Mouse (Mus musculus): ENCODE data around the gene Tpst1. TPM values are rescaled to one million over a fixed set of nuclear protein-coding genes. Genes with fewer than 3 reads are reported as not detected.

The Tpst1 gene
- total and polyA plus RNA-seq, 3 experiments = 31.7 to 32.3 TPM; not detected in 1

DNA sequence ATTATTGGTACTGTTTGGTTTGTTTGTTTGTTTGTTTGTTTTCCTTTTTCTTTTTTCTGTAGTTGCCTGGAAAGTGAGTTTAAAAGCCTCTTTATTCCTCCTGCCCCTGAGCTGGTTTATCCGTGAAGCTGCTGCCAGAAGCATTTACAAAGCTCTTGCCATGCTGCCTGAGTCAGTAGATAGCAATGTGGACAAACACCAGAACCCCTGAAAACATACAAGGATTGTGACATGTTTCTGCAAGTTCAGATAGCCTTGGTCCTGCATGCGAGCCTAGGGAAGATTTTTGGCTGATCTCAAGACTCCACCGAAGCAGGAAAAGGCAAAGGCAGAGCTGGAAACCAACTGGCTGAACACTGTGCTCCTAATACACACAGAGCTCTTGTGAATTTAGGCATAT lies 36.2 kb downstream of the Tpst1 start:
- Histone ChIP-seq H3K9me3 (replicated peaks; ENCODE audit: insufficient read depth, low read length) (no peaks in the 10 kb centered on the region), H3K9ac (ENCODE audit: control insufficient read depth, low read depth, low read length, poor library complexity, severe bottlenecking) (no peak overlapping the region), H3K27me3 (ENCODE audit: control insufficient read depth in 1 of 2, insufficient read depth in 2 of 2, low read length in 2 of 2) (no peaks in the 10 kb centered on the region), H3K4me3 (ENCODE audit: control insufficient read depth in 1 of 2, insufficient read depth in 1 of 2, low read depth in 2 of 2, low read length in 2 of 2) (no peak overlapping the region), H3K79me2 (ENCODE audit: control insufficient read depth, insufficient read depth, low read length, poor library complexity) (no peaks in the 10 kb centered on the region), H3K36me3 (ENCODE audit: control insufficient read depth in 1 of 2, insufficient read depth in 2 of 2, low read length in 2 of 2) (no peaks in the 10 kb centered on the region), H3K27ac (ENCODE audit: control insufficient read depth, low read depth, low read length) (no peak overlapping the region), H3K4me1 (ENCODE audit: control insufficient read depth in 1 of 2, insufficient read depth in 2 of 2, low read length in 2 of 2) (peaks cover 0 to 3% of the 10 kb centered on the region in 2 experiments; a peak in 1 of 4 replicates)
- TF ChIP-seq TCF12 (IDR thresholded peaks at IDR 0.05; ENCODE audit: low read depth, low read length) = no peak
- TF ChIP-seq RAD21 (IDR thresholded peaks at IDR 0.05; ENCODE audit: low read depth, low read length) = no peak
- no peak for TF ChIP-seq UBTF (IDR thresholded peaks at IDR 0.05; ENCODE audit: borderline replicate concordance, insufficient read depth, low read depth, low read length)
- no peak for TF ChIP-seq KAT2A (conservative IDR thresholded peaks at IDR 0.05; ENCODE audit: low read depth, low read length)
- TF ChIP-seq ZNF384 (IDR thresholded peaks at IDR 0.05; ENCODE audit: low read depth, low read length) = no peak
- DNase-seq (ENCODE audit: low read depth, low spot score) = no peak

- H3K9ac ChIP-seq (ENCODE audit: control insufficient read depth, low read depth, low read length, poor library complexity, severe bottlenecking) = no peak overlapping the region
- H3K36me3 ChIP-seq (ENCODE audit: control insufficient read depth in 1 of 2, insufficient read depth in 2 of 2, low read length in 2 of 2) = no peaks in the 10 kb centered on the region
These were observed 37.7 kb downstream of the Tpst1 start for GRCm38 (mm10) chr5:130110632-130111464.

GRCm38 (mm10) chr5:130112653-130113052 lies 39.5 kb downstream of the Tpst1 start:
- Histone ChIP-seq H3K79me2 (ENCODE audit: control insufficient read depth, insufficient read depth, low read length, poor library complexity) (no peaks in the 10 kb centered on the region), H3K4me1 (ENCODE audit: control insufficient read depth in 1 of 2, insufficient read depth in 2 of 2, low read length in 2 of 2) (peaks cover 0 to 3% of the 10 kb centered on the region in 2 experiments; a peak in 1 of 4 replicates), H3K27ac (ENCODE audit: control insufficient read depth, low read depth, low read length) (no peak overlapping the region), H3K9me3 (replicated peaks; ENCODE audit: insufficient read depth, low read length) (no peaks in the 10 kb centered on the region), H3K36me3 (ENCODE audit: control insufficient read depth in 1 of 2, insufficient read depth in 2 of 2, low read length in 2 of 2) (no peaks in the 10 kb centered on the region), H3K27me3 (ENCODE audit: control insufficient read depth in 1 of 2, insufficient read depth in 2 of 2, low read length in 2 of 2) (no peaks in the 10 kb centered on the region), H3K9ac (ENCODE audit: control insufficient read depth, low read depth, low read length, poor library complexity, severe bottlenecking) (no peak overlapping the region), H3K4me3 (ENCODE audit: control insufficient read depth in 1 of 2, insufficient read depth in 1 of 2, low read depth in 2 of 2, low read length in 2 of 2) (no peak overlapping the region)
- TF ChIP-seq MAZ (IDR thresholded peaks at IDR 0.05; ENCODE audit: low read depth, low read length) = no peak
- TF ChIP-seq ETS1 (IDR thresholded peaks at IDR 0.05; ENCODE audit: low read depth, low read length) = no peak
- TF ChIP-seq CTCF (IDR thresholded peaks at IDR 0.05 in 2 of 3, conservative IDR thresholded peaks at IDR 0.05 in 1 of 3; ENCODE audit: control insufficient read depth in 1 of 3, insufficient read depth in 1 of 3, low read depth in 2 of 3, low read length in 3 of 3, poor library complexity in 1 of 3, severe bottlenecking in 1 of 3) = no peak
- TF ChIP-seq ZKSCAN1 (IDR thresholded peaks at IDR 0.05; ENCODE audit: low read depth, low read length) = no peak
- no peak for TF ChIP-seq ZNF384 (IDR thresholded peaks at IDR 0.05; ENCODE audit: low read depth, low read length)
- no peak for TF ChIP-seq NELFE (IDR thresholded peaks at IDR 0.05; ENCODE audit: low read depth, low read length)
- TF ChIP-seq GATA1 (IDR thresholded peaks at IDR 0.05; ENCODE audit: low read depth, low read length) = no peak
- no peak for TF ChIP-seq TBP (IDR thresholded peaks at IDR 0.05; ENCODE audit: low read depth, low read length)
- TF ChIP-seq KAT2A (conservative IDR thresholded peaks at IDR 0.05; ENCODE audit: low read depth, low read length) = no peak
- no peak for TF ChIP-seq ZC3H11A (IDR thresholded peaks at IDR 0.05; ENCODE audit: low read depth, low read length)
- DNase-seq (ENCODE audit: low read depth, low spot score) = no peak

More at GRCm38 (mm10) chr5:130110632-130111464, 37.7 kb downstream of the Tpst1 start:
- no peaks in the 10 kb centered on the region for H3K27me3 ChIP-seq (ENCODE audit: control insufficient read depth in 1 of 2, insufficient read depth in 2 of 2, low read length in 2 of 2)
- no peaks in the 10 kb centered on the region for H3K9me3 ChIP-seq (replicated peaks; ENCODE audit: insufficient read depth, low read length)
- no peak overlapping the region for H3K27ac ChIP-seq (ENCODE audit: control insufficient read depth, low read depth, low read length)
- no peak for DNase-seq (ENCODE audit: low read depth, low spot score)
- H3K4me3 ChIP-seq (ENCODE audit: control insufficient read depth in 1 of 2, insufficient read depth in 1 of 2, low read depth in 2 of 2, low read length in 2 of 2) = no peak overlapping the region
- no peak for TF ChIP-seq POLR2AphosphoS5 (IDR thresholded peaks at IDR 0.05; ENCODE audit: borderline replicate concordance, low read depth, low read length)
- TF ChIP-seq ZNF384 (IDR thresholded peaks at IDR 0.05; ENCODE audit: low read depth, low read length) = no peak
- no peak for TF ChIP-seq CHD1 (IDR thresholded peaks at IDR 0.05; ENCODE audit: low read depth, low read length)
- TF ChIP-seq MYB (IDR thresholded peaks at IDR 0.05; ENCODE audit: low read depth, low read length) = no peak
- TF ChIP-seq KAT2A (conservative IDR thresholded peaks at IDR 0.05; ENCODE audit: low read depth, low read length) = no peak
- TF ChIP-seq TAL1 (IDR thresholded peaks at IDR 0.05; ENCODE audit: low read length) = no peak
- no peak for TF ChIP-seq MAZ (IDR thresholded peaks at IDR 0.05; ENCODE audit: low read depth, low read length)
- TF ChIP-seq TBP (IDR thresholded peaks at IDR 0.05; ENCODE audit: low read depth, low read length) = no peak
- TF ChIP-seq HCFC1 (IDR thresholded peaks at IDR 0.05; ENCODE audit: low read depth, low read length) = no peak
- peaks cover 0 to 3% of the 10 kb centered on the region in 2 experiments; a peak in 1 of 4 replicates for H3K4me1 ChIP-seq (ENCODE audit: control insufficient read depth in 1 of 2, insufficient read depth in 2 of 2, low read length in 2 of 2)
- H3K79me2 ChIP-seq (ENCODE audit: control insufficient read depth, insufficient read depth, low read length, poor library complexity) = no peaks in the 10 kb centered on the region

Measured in MEL (cell line).